Mouse (Mus musculus) lung, postnatal 10 days (tissue): ENCODE measurements at regions not wholly inside any gene's neighbourhood (a gene's known extent, or its start where the extent isn't known, plus 50 kb on each side); places are given as distances from the start of the nearest gene placed in this dataset.

Source experiments
- DNase-seq: peaks from one replicate; pipeline ENCODE4 v3.0.0; 2021

DNA sequence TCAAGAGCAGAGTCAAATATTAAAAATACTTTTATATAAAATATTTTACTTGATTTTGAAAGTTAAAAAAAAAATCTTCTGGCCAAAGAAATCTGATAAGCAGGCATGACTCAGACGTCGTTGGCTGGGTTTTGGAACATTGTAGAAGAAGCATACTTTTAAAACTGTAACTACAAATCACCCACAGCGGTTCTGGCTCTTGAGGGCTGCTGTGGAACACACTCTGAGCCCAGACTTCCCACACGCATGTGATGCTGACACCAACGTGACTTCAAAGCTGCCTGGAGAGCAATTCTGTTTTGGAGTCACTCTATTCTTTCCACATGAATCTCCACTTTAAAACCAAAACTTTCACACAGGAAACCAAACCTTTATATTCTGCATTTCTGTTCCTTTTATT is 1649.2 kb downstream of the Efnb2 start:
- DNase-seq, result no peak

DNA sequence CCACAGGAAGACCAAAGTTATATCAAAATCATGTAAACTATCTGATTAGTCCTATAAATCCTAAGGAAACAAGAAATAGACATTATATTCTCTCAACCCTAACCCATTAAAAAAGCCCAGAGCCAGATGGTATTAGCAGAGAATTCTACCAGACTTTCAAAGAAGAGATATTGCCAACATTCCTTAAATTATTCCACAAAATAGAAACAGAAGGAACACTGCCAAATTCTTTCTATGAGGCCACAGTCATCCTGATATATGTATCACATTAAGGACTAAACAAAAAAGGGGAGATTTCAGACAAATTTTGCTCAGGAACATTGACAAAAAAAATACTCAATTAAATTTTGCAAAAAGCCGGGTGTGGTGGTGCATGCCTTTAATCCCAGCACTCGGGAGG is 1669.5 kb downstream of the Efnb2 start:
- no peak for DNase-seq

DNA sequence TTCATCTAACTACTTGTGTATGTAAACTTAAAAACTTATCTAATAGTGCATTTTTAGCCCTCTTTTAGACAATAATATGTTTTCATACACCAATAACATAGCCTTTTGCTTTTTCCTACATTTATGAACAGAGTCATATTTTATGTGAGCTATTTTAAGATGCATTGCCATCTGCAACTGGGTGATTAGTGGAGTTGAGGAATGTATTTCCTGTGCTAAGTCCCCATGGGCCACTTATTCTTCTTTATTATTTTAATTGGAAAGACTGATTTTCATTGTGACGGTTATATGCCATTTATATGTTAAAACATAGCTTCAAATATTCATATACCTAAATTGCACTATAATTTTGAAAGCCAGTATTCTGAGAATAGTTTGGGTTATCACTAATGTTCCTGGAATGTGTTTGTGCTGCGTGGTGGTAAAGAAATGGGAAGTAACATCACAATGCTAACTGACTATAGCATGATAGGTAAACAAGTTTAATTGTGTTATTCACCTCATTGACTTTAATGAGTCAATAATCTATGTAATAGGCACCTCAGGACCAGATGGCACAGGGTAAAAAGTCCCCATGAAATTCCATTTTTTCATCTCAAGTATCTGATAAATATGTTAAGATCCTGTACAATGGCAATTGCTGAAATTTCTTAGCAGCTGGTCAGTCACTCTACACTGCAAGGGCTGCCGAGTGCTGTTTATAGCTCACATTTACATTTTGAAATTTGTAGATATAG is 1671.5 kb downstream of the Efnb2 start:
- DNase-seq, result no peak

DNA sequence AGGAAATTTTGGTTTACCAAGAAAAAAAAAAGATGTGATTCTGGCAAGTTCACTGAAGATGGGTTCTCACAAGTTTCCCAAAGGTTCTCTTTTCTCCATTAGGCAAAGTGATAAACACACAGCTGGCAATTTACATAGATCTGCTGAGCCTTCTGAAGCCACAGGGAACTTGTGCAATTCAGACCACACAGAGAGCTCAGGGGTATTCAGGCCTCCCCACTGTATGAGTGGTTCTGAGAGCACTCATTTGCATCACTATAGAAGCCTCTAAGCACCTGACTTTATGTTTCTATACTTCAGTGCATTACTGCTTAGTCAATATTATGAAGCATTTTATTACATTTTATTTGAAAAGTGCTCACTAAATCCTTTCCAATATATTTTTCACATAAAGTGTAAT is 1687.1 kb downstream of the Efnb2 start:
- DNase-seq, result no peak

DNA sequence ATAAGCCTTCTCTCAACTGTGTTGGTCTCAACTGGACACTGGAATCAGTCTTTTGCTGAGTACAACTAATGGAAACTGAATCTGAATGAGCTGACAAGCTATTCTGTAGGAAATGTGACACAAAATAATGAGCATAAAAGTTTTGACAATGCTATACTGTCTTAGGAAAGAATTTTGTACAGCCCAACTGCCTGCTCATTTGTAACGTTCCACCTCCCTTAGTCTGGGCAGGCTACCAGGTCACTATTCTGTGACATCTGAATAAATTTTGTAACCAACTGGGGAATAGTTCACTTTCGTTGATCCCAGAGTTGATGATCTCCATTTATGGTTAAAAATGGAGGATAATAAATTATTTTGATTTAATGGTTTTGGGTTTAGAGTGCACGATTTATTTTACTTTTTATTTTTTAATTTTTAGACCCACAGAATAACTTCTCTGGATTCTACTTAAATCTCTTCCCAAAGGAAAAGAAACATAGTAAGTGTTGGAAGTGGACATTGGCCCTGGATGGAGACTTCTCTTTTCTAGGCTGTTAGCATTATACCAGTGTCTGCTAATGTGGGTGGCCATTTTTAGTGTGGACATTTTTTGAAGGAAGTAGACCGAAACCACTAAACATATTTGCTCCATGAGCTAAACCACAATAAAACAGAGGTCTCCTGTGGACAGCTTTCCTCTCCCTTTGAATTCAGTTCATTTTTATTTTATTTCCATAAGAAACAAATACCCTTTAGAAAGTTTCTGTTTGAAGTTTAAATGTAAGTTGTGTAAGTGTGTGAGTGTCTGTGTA is 1697.8 kb downstream of the Efnb2 start:
- no peak for DNase-seq

DNA sequence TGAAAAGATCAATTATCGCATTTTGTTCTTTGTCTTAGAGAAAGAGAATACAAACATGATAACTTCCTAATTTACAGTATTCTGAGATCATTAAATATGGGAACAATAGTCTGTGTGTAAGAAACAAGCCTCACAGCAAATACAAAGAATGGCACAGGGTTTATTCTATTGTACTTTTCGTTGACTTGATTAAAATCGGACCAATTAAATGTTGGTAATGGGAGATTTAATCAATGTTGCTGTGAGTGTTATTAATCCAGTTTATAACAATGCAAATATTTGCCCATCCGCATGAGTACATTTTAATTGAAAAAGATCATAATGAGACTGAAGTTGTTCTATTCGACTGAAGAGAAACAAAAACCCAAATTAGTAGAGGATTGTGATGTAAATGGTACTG is 1703.0 kb downstream of the Efnb2 start:
- no peak for DNase-seq

DNA sequence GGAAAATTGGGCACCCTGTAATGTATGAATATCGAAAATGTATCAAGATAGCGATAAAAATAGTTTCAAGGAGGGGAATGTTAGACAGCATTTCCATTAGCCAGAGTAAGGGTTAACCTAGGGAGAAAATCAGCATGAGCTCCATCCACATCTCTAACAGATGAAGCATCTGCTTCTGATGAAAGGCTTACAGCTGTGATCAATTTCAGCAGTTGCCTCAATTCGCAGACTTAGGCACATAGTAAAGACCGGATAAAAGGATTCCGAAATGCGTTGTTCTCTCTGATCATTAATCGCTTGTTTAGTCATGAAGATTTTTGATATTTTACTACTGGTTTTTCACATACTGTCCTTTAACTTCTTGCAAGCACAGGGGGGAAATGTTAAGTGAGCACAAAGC is 1706.8 kb downstream of the Efnb2 start:
- DNase-seq, result no peak

DNA sequence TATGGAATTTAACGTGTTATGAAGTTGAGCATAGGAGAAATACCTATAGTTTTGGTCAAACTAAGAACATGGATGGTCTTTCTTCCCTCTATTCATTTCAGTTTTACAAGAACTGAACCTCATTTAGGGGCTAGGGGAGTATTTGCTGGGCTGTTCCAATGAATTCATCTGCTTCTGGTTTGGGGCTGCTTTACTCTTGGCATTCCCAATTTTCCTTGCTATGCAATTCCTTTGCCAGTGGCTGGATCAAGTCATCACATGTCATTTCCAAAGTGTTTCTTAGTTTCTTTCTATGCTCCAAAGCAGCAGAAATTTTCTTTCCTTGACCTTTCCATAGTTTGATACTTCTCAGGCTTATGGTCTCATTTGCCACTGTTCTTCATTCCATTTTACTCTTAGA is 1738.6 kb downstream of the Efnb2 start:
- no peak for DNase-seq

DNA sequence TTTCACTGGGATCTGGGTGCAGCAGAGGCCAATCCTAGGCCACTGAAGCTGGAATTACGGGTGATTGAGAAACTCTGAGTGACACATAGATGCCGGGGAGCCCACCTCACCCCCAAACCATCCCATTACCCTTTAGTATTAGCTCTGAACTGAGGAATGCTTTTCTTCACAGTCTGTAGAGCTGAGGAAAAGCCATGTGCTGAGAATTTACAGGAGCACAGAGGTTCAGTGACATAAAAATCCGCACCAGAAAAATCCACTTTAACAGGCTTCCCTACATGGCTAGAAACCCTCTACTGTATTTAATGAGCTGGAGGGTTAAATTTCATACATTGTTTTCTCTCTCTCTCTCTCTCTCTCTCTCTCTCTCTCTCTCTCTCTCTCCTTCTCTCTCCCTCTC is 1753.4 kb downstream of the Efnb2 start:
- DNase-seq, result no peak

DNA sequence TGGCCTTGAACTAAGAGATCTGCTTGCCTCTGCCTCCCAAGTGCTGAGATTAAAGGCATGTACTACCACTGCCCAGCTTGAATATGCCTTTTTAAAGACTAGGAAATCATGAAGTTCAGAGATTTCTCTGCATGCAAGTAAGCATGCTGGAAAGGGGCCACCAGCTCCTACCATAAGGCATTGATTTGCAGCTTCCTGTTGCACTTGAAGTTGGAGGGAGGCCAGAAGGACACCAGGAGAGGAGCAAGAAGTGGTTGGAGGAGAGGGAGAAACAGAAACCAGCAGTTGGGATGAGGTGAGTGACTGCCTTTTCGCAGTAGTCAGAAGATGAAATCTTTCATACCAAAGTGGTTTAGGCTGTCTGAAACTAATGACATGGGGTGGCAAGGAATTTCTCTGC is 1769.6 kb downstream of the Efnb2 start:
- no peak for DNase-seq

DNA sequence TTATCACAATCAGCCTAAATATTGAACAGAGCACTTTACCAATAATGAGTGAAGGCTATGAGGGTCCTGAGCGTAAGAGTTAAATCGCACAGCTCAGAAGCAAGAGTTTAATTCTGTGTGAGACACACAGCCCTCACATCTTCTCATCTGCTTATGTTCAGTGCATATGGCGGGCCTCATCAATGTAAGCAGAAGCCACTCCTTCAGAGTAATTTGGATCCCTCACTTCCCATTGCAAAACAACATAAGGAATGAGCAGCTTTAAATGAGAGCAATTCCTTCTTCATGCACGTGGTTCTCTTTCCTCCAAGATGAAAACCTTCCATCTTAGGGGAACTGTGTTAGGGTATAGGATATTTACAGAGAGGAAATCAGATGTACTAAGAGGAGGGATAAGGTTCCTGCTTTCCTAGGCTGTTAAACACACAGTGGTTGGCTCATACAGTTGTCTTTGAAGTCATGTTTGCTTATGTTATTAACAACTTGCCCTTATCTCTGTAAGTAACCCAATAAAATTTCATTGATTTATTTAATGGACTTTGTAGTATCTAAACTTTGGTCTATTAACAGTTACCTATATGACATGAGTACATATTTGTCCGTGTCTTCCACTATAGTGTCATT is 1774.2 kb downstream of the Efnb2 start:
- DNase-seq, result no peak

DNA sequence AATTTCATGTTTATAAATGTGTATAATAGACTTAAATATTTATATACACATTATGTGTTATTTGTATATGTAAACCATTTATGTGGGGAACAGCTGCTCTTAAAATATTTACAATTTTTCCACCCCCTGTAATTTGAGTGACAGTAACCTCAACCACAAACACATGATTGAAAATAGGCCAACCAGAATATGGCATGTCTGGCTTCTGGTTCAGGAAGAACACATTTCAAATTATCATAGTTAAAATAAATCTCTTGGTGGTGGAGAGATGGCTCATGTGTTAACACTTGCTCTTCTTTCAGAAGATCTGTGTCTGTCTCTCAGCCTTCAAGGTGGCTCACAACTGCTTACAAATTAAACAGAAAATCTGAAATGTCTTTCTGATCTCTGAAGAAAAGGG is 1776.2 kb downstream of the Efnb2 start:
- no peak for DNase-seq

DNA sequence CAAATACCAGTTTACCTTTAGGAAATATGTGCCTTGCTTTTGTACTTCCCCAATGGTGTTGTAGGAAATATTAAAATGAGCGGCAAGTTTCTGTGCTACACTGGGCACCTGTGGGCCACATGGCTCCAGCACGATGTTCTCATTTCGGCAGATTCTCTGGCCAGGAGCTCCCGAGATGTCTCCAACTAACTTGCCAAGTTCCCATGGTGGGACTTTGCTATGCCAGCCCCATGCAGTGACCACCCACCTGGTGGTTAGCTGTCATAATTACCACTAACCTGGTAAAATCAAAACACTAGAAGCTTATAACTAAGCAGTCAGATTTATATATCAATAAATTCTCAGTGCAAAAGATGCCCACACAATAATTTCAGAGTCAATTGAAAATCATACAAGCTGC is 1777.5 kb upstream of the Slc10a2 start:
- no peak for DNase-seq
